21 mouse cellular contexts compared by ENCODE assay signal in genomic region chr2:105228416-105228815, GRCm38 (mm10). TPM values are rescaled to one million over a fixed set of nuclear protein-coding genes. Genes with fewer than 3 reads are reported as not detected.
DNase-seq lines count a peak whose midpoint lies in the region; ATAC-seq and TF ChIP-seq lines count a peak whose summit lies in the region.
"Had no signal": no experiment of that assay in that cellular context is flagged by ENCODE, and none has a peak within 500 bp of the region (broad histone marks: within the 10 kb centered on the region; RNA-seq: fewer than 3 reads in every experiment).

No protein-coding gene starts in this region.

- no peak for TF ChIP-seq EP300 in heart, postnatal 0 days (IDR thresholded peaks at IDR 0.05; ENCODE audit: low read depth)

- no peak overlapping the region for H3K4me3 ChIP-seq in heart, embryonic 11.5 days (ENCODE audit: low read depth, low read length)
- H3K4me3 ChIP-seq in heart, postnatal 0 days (ENCODE audit: low read depth, low read length): no peak overlapping the region
- H3K4me3 ChIP-seq in intestine, postnatal 0 days (ENCODE audit: low read depth, low read length): no peak overlapping the region
- no peak overlapping the region for H3K4me3 ChIP-seq in midbrain, embryonic 14.5 days (replicated peaks; ENCODE audit: low read depth, low read length)
- H3K4me3 ChIP-seq: embryonic facial prominence, embryonic 15.5 days; hindbrain, embryonic 13.5 days had no signal

- peaks cover 14% of the 10 kb centered on the region for H3K27me3 ChIP-seq in heart, embryonic 11.5 days (ENCODE audit: control insufficient read depth, insufficient read depth, low read length)
- H3K27me3 ChIP-seq in heart, postnatal 0 days (ENCODE audit: control insufficient read depth, insufficient read depth, low read length): no peaks in the 10 kb centered on the region
- no peaks in the 10 kb centered on the region for H3K27me3 ChIP-seq in intestine, postnatal 0 days (replicated peaks; ENCODE audit: control insufficient read depth, insufficient read depth, low read length)
- H3K27me3 ChIP-seq in midbrain, embryonic 14.5 days (ENCODE audit: control insufficient read depth, insufficient read depth, low read length): peaks cover 9% of the 10 kb centered on the region; the same call in 1 of the 2 replicates

- no peaks in the 10 kb centered on the region for H3K9me3 ChIP-seq in heart, embryonic 11.5 days (replicated peaks; ENCODE audit: control insufficient read depth, low read length)
- H3K9me3 ChIP-seq in heart, postnatal 0 days (replicated peaks; ENCODE audit: control insufficient read depth, low read length): no peaks in the 10 kb centered on the region
- no peaks in the 10 kb centered on the region for H3K9me3 ChIP-seq in intestine, postnatal 0 days (ENCODE audit: control insufficient read depth)
- no peaks in the 10 kb centered on the region for H3K9me3 ChIP-seq in midbrain, embryonic 14.5 days (ENCODE audit: control insufficient read depth, low read length)
- H3K9me3 ChIP-seq: embryonic facial prominence, embryonic 15.5 days; hindbrain, embryonic 13.5 days had no signal

- H3K27ac ChIP-seq in heart, embryonic 11.5 days (ENCODE audit: low read depth, low read length): no peak overlapping the region
- no peak overlapping the region for H3K27ac ChIP-seq in heart, postnatal 0 days (ENCODE audit: low read depth)
- no peak overlapping the region for H3K27ac ChIP-seq in intestine, postnatal 0 days (ENCODE audit: low read depth, low read length)
- no peak overlapping the region for H3K27ac ChIP-seq in midbrain, embryonic 14.5 days (replicated peaks; ENCODE audit: low read depth, low read length)
- H3K27ac ChIP-seq: embryonic facial prominence, embryonic 15.5 days; hindbrain, embryonic 13.5 days had no signal

- no peak overlapping the region for H3K9ac ChIP-seq in heart, embryonic 11.5 days (ENCODE audit: low read depth, low read length)
- H3K9ac ChIP-seq in heart, postnatal 0 days (replicated peaks; ENCODE audit: low read depth, low read length): no peak overlapping the region
- no peak overlapping the region for H3K9ac ChIP-seq in intestine, postnatal 0 days (ENCODE audit: low read depth, low read length)
- no peak overlapping the region for H3K9ac ChIP-seq in midbrain, embryonic 14.5 days (replicated peaks; ENCODE audit: low read length)
- H3K9ac ChIP-seq: embryonic facial prominence, embryonic 15.5 days; hindbrain, embryonic 13.5 days had no signal

- H3K4me2 ChIP-seq in heart, embryonic 11.5 days: no peak overlapping the region
- no peak overlapping the region for H3K4me2 ChIP-seq in heart, postnatal 0 days (ENCODE audit: low read depth, low read length)
- no peak overlapping the region for H3K4me2 ChIP-seq in intestine, postnatal 0 days (replicated peaks; ENCODE audit: low read depth)
- no peak overlapping the region for H3K4me2 ChIP-seq in midbrain, embryonic 14.5 days (ENCODE audit: low read length)
- H3K4me2 ChIP-seq: embryonic facial prominence, embryonic 15.5 days; hindbrain, embryonic 13.5 days; liver, embryonic 11.5 days had no signal

- no peak for TF ChIP-seq CTCF in heart, postnatal 0 days (IDR thresholded peaks at IDR 0.05; ENCODE audit: low read depth)
- TF ChIP-seq CTCF in intestine, postnatal 0 days (IDR thresholded peaks at IDR 0.05; ENCODE audit: low read depth): no peak

- 54% methylated on average over 2 of the region's 2 CpGs for WGBS in heart, embryonic 11.5 days (ENCODE audit: insufficient replicate concordance)
- WGBS in heart, postnatal 0 days: 10% methylated on average over 2 of the region's 2 CpGs
- 59% methylated on average over 2 of the region's 2 CpGs for WGBS in intestine, postnatal 0 days
- 75% methylated on average over 2 of the region's 2 CpGs for WGBS in midbrain, embryonic 14.5 days

- H3K36me3 ChIP-seq in heart, embryonic 11.5 days (ENCODE audit: control insufficient read depth, insufficient read depth, low read length): no peaks in the 10 kb centered on the region
- H3K36me3 ChIP-seq in heart, postnatal 0 days (replicated peaks; ENCODE audit: control insufficient read depth, insufficient read depth, low read length): no peaks in the 10 kb centered on the region
- H3K36me3 ChIP-seq in intestine, postnatal 0 days (ENCODE audit: control insufficient read depth, insufficient read depth): no peaks in the 10 kb centered on the region
- H3K36me3 ChIP-seq in midbrain, embryonic 14.5 days (ENCODE audit: control insufficient read depth, insufficient read depth, low read length): no peaks in the 10 kb centered on the region
- H3K36me3 ChIP-seq: embryonic facial prominence, embryonic 15.5 days; hindbrain, embryonic 13.5 days had no signal

- no peak for ATAC-seq in heart, embryonic 11.5 days (replicated peaks; ENCODE audit: insufficient number of reproducible peaks, low FRiP score, low TSS enrichment)
- ATAC-seq in heart, postnatal 0 days (ENCODE audit: insufficient read depth, low read depth): peak; percentile 82
- no peak for ATAC-seq in intestine, postnatal 0 days
- no peak for ATAC-seq in midbrain, embryonic 14.5 days (ENCODE audit: low FRiP score, low TSS enrichment)
- ATAC-seq: intestine, embryonic 16.5 days had no signal

- H3K4me1 ChIP-seq in heart, embryonic 11.5 days (ENCODE audit: control insufficient read depth, insufficient read depth, low read length): peaks cover 14% of the 10 kb centered on the region
- H3K4me1 ChIP-seq in heart, postnatal 0 days (ENCODE audit: control insufficient read depth, insufficient read depth): peaks cover 31% of the 10 kb centered on the region
- H3K4me1 ChIP-seq in intestine, postnatal 0 days (replicated peaks; ENCODE audit: control insufficient read depth, insufficient read depth, low read length): no peaks in the 10 kb centered on the region; the same call in 1 of the 2 replicates
- H3K4me1 ChIP-seq in midbrain, embryonic 14.5 days (ENCODE audit: control insufficient read depth, insufficient read depth, low read length): no peaks in the 10 kb centered on the region

- peak; percentile 56 to 65 for DNase-seq in heart, adult 18-20 months
- peak; percentile 75 for DNase-seq in adipocyte (ENCODE audit: low spot score)
- peak; percentile 83 for DNase-seq in heart, postnatal 0 days (ENCODE audit: low spot score)
- DNase-seq in kidney, postnatal 10 days: peak; percentile 67
- DNase-seq in midbrain, embryonic 14.5 days: no peak
- no peak for DNase-seq in spleen, adult 18-20 months
- DNase-seq: adrenal gland, adult 2 months; cerebellum, adult 9-10 months; layer of hippocampus, postnatal 36 days; lung, postnatal 14 days; right cerebral cortex, postnatal 4 days; thymus, postnatal 25 days had no signal

RNA-seq across cellular contexts. Expression of gene Them7, which starts 4.3 kb away (rescaled TPM):
- total RNA-seq in heart, adult 18-20 months (2021): 1 to 10 TPM; 2.0 to 3.3 TPM
- 1.3 and 1.5 TPM in 2 replicates for polyA plus RNA-seq in heart, embryonic 11.5 days (2014; fragmentation: Nextera tagmentation; extraction: Ambion mirVana)
- 2.1 TPM in 1 of 2 replicates, not detected in the other for total RNA-seq in heart, postnatal 0 days (2014; rRNA removed; ENCODE audit: low replicate concordance)
- 0.59 and 0.60 TPM in 2 replicates for polyA plus RNA-seq in heart, postnatal 0 days (2015; fragmentation: Nextera tagmentation; extraction: Ambion mirVana)
- 0.26 and 0.55 TPM in 2 replicates for polyA plus RNA-seq in intestine, postnatal 0 days (2015; fragmentation: Nextera tagmentation; extraction: Ambion mirVana)
- polyA plus RNA-seq in midbrain, embryonic 14.5 days (2014; fragmentation: Nextera tagmentation; extraction: Ambion mirVana): not detected in 2 replicates
- total RNA-seq: layer of hippocampus, postnatal 36 days; left cerebral cortex, postnatal 36 days; monocyte, adult 5-6 weeks had no signal
- polyA plus RNA-seq: C2C12 had no signal

Comparison
In these comparisons a context has a peak if more than half of its experiments do, and no peak if none do; other contexts are left out.
1. DNase-seq: peak in heart, adult 18-20 months (2 of 2), adipocyte (single experiment), heart, postnatal 0 days (single experiment) and kidney, postnatal 10 days (single experiment); none in midbrain, embryonic 14.5 days (single experiment) and spleen, adult 18-20 months (0 of 2).